12 mouse cellular contexts compared by ENCODE assay signal in genomic region chr12:3316083-3316482, GRCm38 (mm10). TPM values are rescaled to one million over a fixed set of nuclear protein-coding genes. Genes with fewer than 3 reads are reported as not detected.
DNase-seq lines count a peak whose midpoint lies in the region; ATAC-seq and TF ChIP-seq lines count a peak whose summit lies in the region.
"Had no signal": no experiment of that assay in that cellular context is flagged by ENCODE, and none has a peak within 500 bp of the region (broad histone marks: within the 10 kb centered on the region; RNA-seq: fewer than 3 reads in every experiment).

No protein-coding gene starts in this region.

- TF ChIP-seq EP300 in lung, postnatal 0 days (IDR thresholded peaks at IDR 0.05), result no peak
- no peak for TF ChIP-seq EP300 in stomach, postnatal 0 days (optimal IDR thresholded peaks at IDR 0.05)

- no peak for TF ChIP-seq CTCF in lung, postnatal 0 days (IDR thresholded peaks at IDR 0.05)
- TF ChIP-seq CTCF in stomach, postnatal 0 days (IDR thresholded peaks at IDR 0.05; ENCODE audit: low read depth), result no peak

- no peak overlapping the region for H3K9ac ChIP-seq in lung, postnatal 0 days (replicated peaks; ENCODE audit: low read depth)
- no peak overlapping the region for H3K9ac ChIP-seq in stomach, postnatal 0 days (ENCODE audit: low read length)
- H3K9ac ChIP-seq: liver, embryonic 15.5 days; midbrain, embryonic 15.5 days had no signal

- H3K9me3 ChIP-seq in lung, postnatal 0 days (ENCODE audit: low read length), result no peaks in the 10 kb centered on the region
- H3K9me3 ChIP-seq in stomach, postnatal 0 days (ENCODE audit: control insufficient read depth, low read length), result no peaks in the 10 kb centered on the region
- H3K9me3 ChIP-seq: liver, embryonic 15.5 days; midbrain, embryonic 15.5 days had no signal

- ATAC-seq in lung, postnatal 0 days, result peak; percentile 23; the same call in 1 of the 2 replicates
- no peak; the same call in 1 of the 2 replicates for ATAC-seq in stomach, postnatal 0 days (ENCODE audit: low FRiP score, low TSS enrichment)
- ATAC-seq: hindbrain, postnatal 0 days; midbrain, embryonic 15.5 days; Patski had no signal

- no peaks in the 10 kb centered on the region for H3K4me1 ChIP-seq in lung, postnatal 0 days (ENCODE audit: insufficient read depth, low read depth, low read length)
- H3K4me1 ChIP-seq in stomach, postnatal 0 days (replicated peaks; ENCODE audit: control insufficient read depth, insufficient read depth), result 0 out of 2 replicates have a peak, but pooled peaks cover 2% of the 10 kb centered on the region
- H3K4me1 ChIP-seq: midbrain, embryonic 15.5 days had no signal

- no peaks in the 10 kb centered on the region for H3K27me3 ChIP-seq in lung, postnatal 0 days (replicated peaks; ENCODE audit: insufficient read depth, low read length)
- no peaks in the 10 kb centered on the region for H3K27me3 ChIP-seq in stomach, postnatal 0 days (ENCODE audit: control insufficient read depth, insufficient read depth, low read length)
- H3K27me3 ChIP-seq: liver, embryonic 15.5 days; midbrain, embryonic 15.5 days had no signal

- 11% methylated on average over 2 of the region's 2 CpGs for WGBS in lung, postnatal 0 days
- WGBS in stomach, postnatal 0 days, result 2% methylated on average over 2 of the region's 2 CpGs

- H3K36me3 ChIP-seq in lung, postnatal 0 days (ENCODE audit: insufficient read depth, low read length), result no peaks in the 10 kb centered on the region
- H3K36me3 ChIP-seq in stomach, postnatal 0 days (ENCODE audit: control insufficient read depth, insufficient read depth, low read length), result no peaks in the 10 kb centered on the region
- H3K36me3 ChIP-seq: liver, embryonic 15.5 days; midbrain, embryonic 15.5 days had no signal

- intact Hi-C loops in heart, postnatal 36 days (cut with DNase I), result no loop called here
- intact Hi-C loops in gastrocnemius, postnatal 14 days (cut with DNase I; ENCODE audit: low total_unique reads), result no loop called here

- DNase-seq in heart, adult 9 months (ENCODE audit: low spot score in 2 of 2), result peak; percentile 10 to 16
- no peak for DNase-seq in heart, postnatal 36 days
- DNase-seq in lung, postnatal 0 days (ENCODE audit: low spot score), result peak; percentile 23
- DNase-seq in lung, postnatal 4 days, result no peak
- DNase-seq in gastrocnemius, postnatal 14 days, result peak; percentile 49
- no peak for DNase-seq in stomach, postnatal 0 days (ENCODE audit: low spot score)
- no peak for DNase-seq in cerebellum, adult 11-12 months
- DNase-seq in frontal cortex, postnatal 14 days (ENCODE audit: low spot score in 2 of 2), result no peak

- H3K4me2 ChIP-seq in lung, postnatal 0 days (replicated peaks; ENCODE audit: low read depth, low read length), result no peak overlapping the region
- no peak overlapping the region for H3K4me2 ChIP-seq in stomach, postnatal 0 days (replicated peaks; ENCODE audit: low read depth)
- H3K4me2 ChIP-seq: liver, embryonic 15.5 days; midbrain, embryonic 15.5 days had no signal

- H3K27ac ChIP-seq in lung, postnatal 0 days (ENCODE audit: low read length), result no peak overlapping the region
- peak overlapping the region; percentile 63; the same call in 1 of the 2 replicates for H3K27ac ChIP-seq in stomach, postnatal 0 days (replicated peaks)
- H3K27ac ChIP-seq: hindbrain, postnatal 0 days; liver, embryonic 15.5 days; midbrain, embryonic 15.5 days had no signal

- H3K4me3 ChIP-seq in lung, postnatal 0 days (ENCODE audit: low read depth, low read length), result no peak overlapping the region
- no peak overlapping the region for H3K4me3 ChIP-seq in stomach, postnatal 0 days (ENCODE audit: low read depth, low read length)
- H3K4me3 ChIP-seq: liver, embryonic 15.5 days; midbrain, embryonic 15.5 days had no signal

RNA-seq across cellular contexts. Expression of gene Rab10, which starts 6.3 kb away (rescaled TPM):
- total RNA-seq in heart, postnatal 36 days (2021), result 100 to 1,000 TPM; 123 to 128 TPM
- polyA plus RNA-seq in lung, postnatal 0 days (2015; fragmentation: Nextera tagmentation; extraction: Ambion mirVana), result 58.4 and 65.4 TPM in 2 replicates
- 100 to 1,000 TPM; 212 to 213 TPM for total RNA-seq in gastrocnemius, postnatal 14 days (2021)
- polyA plus RNA-seq in stomach, postnatal 0 days (2015; fragmentation: Nextera tagmentation; extraction: Ambion mirVana), result 83.9 and 91.2 TPM in 2 replicates

RNA-seq across cellular contexts. Expression of gene Kif3c, which starts 48.8 kb away (rescaled TPM):
- total RNA-seq in heart, postnatal 36 days (2021), result 1 to 10 TPM; 4.4 to 5.3 TPM
- polyA plus RNA-seq in lung, postnatal 0 days (2015; fragmentation: Nextera tagmentation; extraction: Ambion mirVana), result 5.6 and 5.9 TPM in 2 replicates
- total RNA-seq in gastrocnemius, postnatal 14 days (2021), result 1 to 10 TPM; 8.1 to 9.5 TPM
- polyA plus RNA-seq in stomach, postnatal 0 days (2015; fragmentation: Nextera tagmentation; extraction: Ambion mirVana), result 2.5 TPM in 2 replicates

Comparison
In these comparisons a context has a peak if more than half of its experiments do, and no peak if none do; other contexts are left out.
1. DNase-seq: peak in heart, adult 9 months (2 of 2), lung, postnatal 0 days (single experiment) and gastrocnemius, postnatal 14 days (single experiment); none in heart, postnatal 36 days (0 of 2), lung, postnatal 4 days (0 of 2), stomach, postnatal 0 days (single experiment), cerebellum, adult 11-12 months (single experiment) and frontal cortex, postnatal 14 days (0 of 2).